In genomic region chr6:24664133-24664866, GRCm38 (mm10) we compare ENCODE assay signal across 8 mouse cellular contexts. TPM values are rescaled to one million over a fixed set of nuclear protein-coding genes. Genes with fewer than 3 reads are reported as not detected.
DNase-seq lines count a peak whose midpoint lies in the region; ATAC-seq and TF ChIP-seq lines count a peak whose summit lies in the region.

No protein-coding gene starts in this region.

- H3K4me1 ChIP-seq in hindbrain, postnatal 0 days (ENCODE audit: insufficient read depth, low read length): peaks cover 4% of the 10 kb centered on the region; the same call in 1 of the 2 replicates
- peaks cover 3% of the 10 kb centered on the region; the same call in 1 of the 2 replicates for H3K4me1 ChIP-seq in spleen, adult 2 months (ENCODE audit: control insufficient read depth, insufficient read depth, insufficient read length)

- WGBS in hindbrain, postnatal 0 days: under 1% methylated on average over 53 of the region's 58 CpGs
- under 1% methylated on average over 57 of the region's 58 CpGs for WGBS in spleen, adult 2 months

- intact Hi-C loops in left cerebral cortex, postnatal 14 days (cut with DNase I): no loop called here

- peak overlapping the region; percentile 98 for H3K4me3 ChIP-seq in hindbrain, postnatal 0 days (ENCODE audit: low read length)
- H3K4me3 ChIP-seq in spleen, adult 2 months (ENCODE audit: extremely low read depth, insufficient read depth, insufficient read length): peak overlapping the region; percentile 78

- no peaks in the 10 kb centered on the region for H3K9me3 ChIP-seq in hindbrain, postnatal 0 days (ENCODE audit: low read length)

- H3K27me3 ChIP-seq in hindbrain, postnatal 0 days (ENCODE audit: insufficient read depth, low read length): no peaks in the 10 kb centered on the region
- no peaks in the 10 kb centered on the region for H3K27me3 ChIP-seq in spleen, adult 2 months (ENCODE audit: control insufficient read depth, insufficient read depth, low read length)

- H3K4me2 ChIP-seq in hindbrain, postnatal 0 days (ENCODE audit: low read depth, low read length): peak overlapping the region; percentile 85

- H3K27ac ChIP-seq in hindbrain, postnatal 0 days: peak overlapping the region; percentile 96
- H3K27ac ChIP-seq in spleen, adult 2 months (ENCODE audit: insufficient read depth, low read length): peak overlapping the region; percentile 88

- TF ChIP-seq CTCF in hindbrain, postnatal 0 days (IDR thresholded peaks at IDR 0.05; ENCODE audit: low read depth): no peak
- no peak for TF ChIP-seq CTCF in spleen, adult 2 months (IDR thresholded peaks at IDR 0.05; ENCODE audit: extremely low read depth, insufficient read depth, insufficient read length, insufficient replicate concordance)

- TF ChIP-seq POLR2A in spleen, adult 2 months (IDR thresholded peaks at IDR 0.05; ENCODE audit: low read depth, low read length): no peak

- DNase-seq in layer of hippocampus, adult 11-12 months (ENCODE audit: low spot score): peak; percentile 42
- no peak for DNase-seq in layer of hippocampus, adult 9-10 months (ENCODE audit: low spot score)
- DNase-seq in cerebellum, postnatal 4 days (ENCODE audit: low spot score in 2 of 2): peak; percentile 23 to 32
- peak; percentile 52 for DNase-seq in gastrocnemius, postnatal 10 days
- peak; percentile 32 for DNase-seq in hindbrain, postnatal 0 days (ENCODE audit: low spot score)
- DNase-seq in left cerebral cortex, postnatal 14 days (ENCODE audit: low spot score in 2 of 2): peak; percentile 22 to 30
- peak; percentile 20 for DNase-seq in mesoderm, embryonic 11.5 days (ENCODE audit: low read depth, low spot score)
- peak; percentile 7 to 46 for DNase-seq in spleen, adult 2 months (ENCODE audit: low read depth in 1 of 2, low spot score in 2 of 2)

- no peaks in the 10 kb centered on the region for H3K36me3 ChIP-seq in hindbrain, postnatal 0 days (ENCODE audit: insufficient read depth, low read length)
- H3K36me3 ChIP-seq in spleen, adult 2 months (ENCODE audit: control insufficient read depth, insufficient read depth, low read length): no peaks in the 10 kb centered on the region

- ATAC-seq in hindbrain, postnatal 0 days: peak; percentile 27

- H3K9ac ChIP-seq in hindbrain, postnatal 0 days (replicated peaks; ENCODE audit: low read length): peak overlapping the region; percentile 98

RNA-seq across cellular contexts. Expression of gene Wasl, which starts 0.5 kb away (rescaled TPM):
- total RNA-seq in gastrocnemius, postnatal 10 days (2021): 10 to 100 TPM; 19.0 to 26.3 TPM
- total RNA-seq in hindbrain, postnatal 0 days (2014; rRNA removed): 20.0 and 20.9 TPM in 2 replicates
- 57.4 and 61.0 TPM in 2 replicates for polyA plus RNA-seq in hindbrain, postnatal 0 days (2015; fragmentation: Nextera tagmentation; extraction: Ambion mirVana)
- total RNA-seq in left cerebral cortex, postnatal 14 days (2021): 10 to 100 TPM; 78.5 to 81.9 TPM
- 22.3 and 46.5 TPM in 2 replicates for polyA plus RNA-seq in spleen, adult 2 months (2012; rRNA removed)
